Mouse (Mus musculus): Measurements from ENCODE around the gene Adrb1.

The Adrb1 gene

GRCm38 (mm10) chr19:56721387-56722211 lies at the start of gene Adrb1:
TSS of gene Adrb1 (plus strand) at chr19:56722199.
- peak; percentile 32 for DNase-seq (ENCODE audit: low spot score)

- no peak for DNase-seq (ENCODE audit: low spot score)
Measured at GRCm38 (mm10) chr19:56675690-56676089, 46.3 kb upstream of the Adrb1 start.

GRCm38 (mm10) chr19:56676506-56676905 lies 45.5 kb upstream of the Adrb1 start:
- DNase-seq (ENCODE audit: low spot score) = no peak

- no peak for DNase-seq (ENCODE audit: low spot score)
Measured at GRCm38 (mm10) chr19:56677611-56678010, 44.4 kb upstream of the Adrb1 start.

GRCm38 (mm10) chr19:56678516-56678915 lies 43.5 kb upstream of the Adrb1 start:
- no peak for DNase-seq (ENCODE audit: low spot score)

- DNase-seq (ENCODE audit: low spot score) = no peak
Measured at GRCm38 (mm10) chr19:56679213-56679965, 42.6 kb upstream of the Adrb1 start.

GRCm38 (mm10) chr19:56679992-56680391 lies 42.0 kb upstream of the Adrb1 start:
- no peak for DNase-seq (ENCODE audit: low spot score)

GRCm38 (mm10) chr19:56682297-56682696 lies 39.7 kb upstream of the Adrb1 start:
- DNase-seq (ENCODE audit: low spot score) = no peak

- DNase-seq (ENCODE audit: low spot score) = no peak
Measured at GRCm38 (mm10) chr19:56682843-56683242, 39.2 kb upstream of the Adrb1 start.

GRCm38 (mm10) chr19:56685515-56685914 lies 36.5 kb upstream of the Adrb1 start:
- no peak for DNase-seq (ENCODE audit: low spot score)

- DNase-seq (ENCODE audit: low spot score) = no peak
Measured at GRCm38 (mm10) chr19:56686218-56686617, 35.8 kb upstream of the Adrb1 start.

- no peak for DNase-seq (ENCODE audit: low spot score)
Measured at GRCm38 (mm10) chr19:56687026-56687635, 34.9 kb upstream of the Adrb1 start.

- DNase-seq (ENCODE audit: low spot score) = no peak
Measured at GRCm38 (mm10) chr19:56687676-56688075, 34.3 kb upstream of the Adrb1 start.

- DNase-seq (ENCODE audit: low spot score) = no peak
Measured at GRCm38 (mm10) chr19:56688661-56689335, 33.2 kb upstream of the Adrb1 start.

GRCm38 (mm10) chr19:56689493-56689892 lies 32.5 kb upstream of the Adrb1 start:
- no peak for DNase-seq (ENCODE audit: low spot score)

GRCm38 (mm10) chr19:56691103-56691502 lies 30.9 kb upstream of the Adrb1 start:
- no peak for DNase-seq (ENCODE audit: low spot score)

- DNase-seq (ENCODE audit: low spot score) = no peak
Measured at GRCm38 (mm10) chr19:56692451-56692850, 29.5 kb upstream of the Adrb1 start.

- DNase-seq (ENCODE audit: low spot score) = no peak
Measured at GRCm38 (mm10) chr19:56697370-56698144, 24.4 kb upstream of the Adrb1 start.

GRCm38 (mm10) chr19:56700848-56701247 lies 21.2 kb upstream of the Adrb1 start:
- DNase-seq (ENCODE audit: low spot score) = no peak

- no peak for DNase-seq (ENCODE audit: low spot score)
Measured at GRCm38 (mm10) chr19:56701404-56702033, 20.5 kb upstream of the Adrb1 start.

GRCm38 (mm10) chr19:56702039-56702438 lies 20.0 kb upstream of the Adrb1 start:
- DNase-seq (ENCODE audit: low spot score) = no peak

All from urinary bladder, postnatal 25 days (tissue).